Mouse (Mus musculus) hindbrain, embryonic 14.5 days (tissue): ENCODE results near the gene Snd1. TPM values are rescaled to one million over a fixed set of nuclear protein-coding genes. Genes with fewer than 3 reads are reported as not detected.

Experiments used
- ATAC-seq: fragments of 200-750 bp; cut with Nextera tagmentation; 2 replicates; pipeline ENCODE4 v1.8.0; 2017; ENCODE audit warnings: moderate number of reproducible peaks, mild to moderate bottlenecking, moderate TSS enrichment, moderate library complexity; ENCODE audit not compliant: low FRiP score
- DNase-seq: peaks from one replicate; pipeline ENCODE4 v3.0.0-alpha.2; 2015; ENCODE audit warnings: low spot score
- H3K27ac ChIP-seq: fragments of 300-500 bp; sonication (generic); 2 replicates; pipeline ENCODE4 v1.5.1; 2014; ENCODE audit warnings: mild to moderate bottlenecking, moderate library complexity
- H3K27me3 ChIP-seq: fragments of 300-500 bp; sonication (generic); 2 replicates; pipeline ENCODE4 v1.6.1; 2014; ENCODE audit warnings: mild to moderate bottlenecking, low read length, mixed read lengths; ENCODE audit not compliant: control insufficient read depth, insufficient read depth
- H3K36me3 ChIP-seq: fragments of 300-500 bp; sonication (generic); replicated peaks from 2 replicates; pipeline ENCODE4 v1.6.1; 2014; ENCODE audit not compliant: control insufficient read depth, insufficient read depth
- H3K4me1 ChIP-seq: fragments of 300-500 bp; sonication (generic); replicated peaks from 2 replicates; pipeline ENCODE4 v1.6.1; 2014; ENCODE audit warnings: antibody characterized with exemption, low read length, mixed read lengths; ENCODE audit not compliant: control insufficient read depth, insufficient read depth
- H3K4me2 ChIP-seq: fragments of 300-500 bp; sonication (generic); replicated peaks from 2 replicates; pipeline ENCODE4 v1.6.1; 2014; ENCODE audit warnings: mild to moderate bottlenecking, moderate library complexity
- H3K4me3 ChIP-seq: fragments of 300-500 bp; sonication (generic); replicated peaks from 2 replicates; pipeline ENCODE4 v1.5.1; 2014; ENCODE audit warnings: mild to moderate bottlenecking, low read length
- H3K9ac ChIP-seq: fragments of 300-500 bp; sonication (generic); 2 replicates; pipeline ENCODE4 v1.6.1; 2014
- H3K9me3 ChIP-seq: fragments of 300-500 bp; sonication (generic); 2 replicates; pipeline ENCODE4 v1.6.1; 2016; ENCODE audit warnings: low read length; ENCODE audit not compliant: control insufficient read depth
- WGBS: fragments of 180-500 bp; shearing (Covaris S2); extraction: QIAGEN DNeasy Blood & Tissue Kit; methylation state at CpG from one replicate; pipeline ENCODE4 v1.1.7; 2014; 5-methylcytosine and 5-hydroxymethylcytosine counted together
- polyA plus RNA-seq: library from polyadenylated mRNA; unstranded; fragments of >200 nt; fragmentation: Nextera tagmentation; extraction: Ambion mirVana; gene quantifications from 2 replicates; pipeline ENCODE4 v1.2.1, GENCODE M21; 2014

The Snd1 gene
- polyA plus RNA-seq, 1 experiment from 2014 or later = 79.1 TPM

DNA sequence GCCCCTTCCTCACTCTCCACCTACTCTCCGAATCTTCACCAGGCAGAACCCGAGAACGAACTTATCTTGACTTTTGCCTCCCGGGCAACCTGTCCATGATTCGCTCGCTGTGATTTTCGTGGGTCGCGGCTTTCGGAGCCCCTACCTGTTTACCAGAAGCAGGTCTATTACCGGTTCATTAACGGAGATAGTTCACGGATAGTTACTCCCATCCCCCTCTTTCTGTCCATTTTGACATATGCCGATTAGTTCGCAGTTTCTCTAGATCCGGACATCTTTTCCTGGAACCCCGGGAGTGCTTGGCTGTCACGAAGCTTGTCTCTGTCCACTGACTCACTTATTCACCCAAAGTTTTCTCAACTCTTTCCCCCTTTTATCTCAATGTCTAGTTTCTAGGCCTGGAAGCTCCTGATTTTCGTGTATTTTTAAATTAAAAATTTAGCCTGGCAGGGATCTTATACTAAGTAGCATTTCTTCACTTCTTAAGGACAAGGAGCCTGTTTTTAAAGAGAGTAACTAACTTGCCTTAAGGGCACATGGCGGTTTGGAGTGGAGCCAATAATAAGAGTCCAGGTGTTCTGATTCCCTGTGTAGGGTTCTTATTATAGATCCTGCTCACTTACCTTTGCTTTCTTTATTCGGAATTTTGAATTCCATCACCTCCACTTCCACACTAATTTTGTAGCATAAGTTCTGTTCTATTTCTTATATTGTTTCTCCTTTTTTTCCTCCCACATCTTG lies 6.0 kb downstream of the Snd1 start:
- no peak for DNase-seq
- H3K27me3 ChIP-seq = no peaks in the 10 kb centered on the region
- ATAC-seq = no peak
- 10% methylated on average over 21 of the region's 21 CpGs for WGBS
- H3K27ac ChIP-seq = peak overlapping the region; percentile 67
- peak overlapping the region; percentile 92 for H3K4me2 ChIP-seq
- H3K36me3 ChIP-seq = no peaks in the 10 kb centered on the region
- peak overlapping the region; percentile 79 for H3K9ac ChIP-seq
- peaks cover 12% of the 10 kb centered on the region for H3K4me1 ChIP-seq
- H3K9me3 ChIP-seq = no peaks in the 10 kb centered on the region
- peak overlapping the region; percentile 78 for H3K4me3 ChIP-seq

DNA sequence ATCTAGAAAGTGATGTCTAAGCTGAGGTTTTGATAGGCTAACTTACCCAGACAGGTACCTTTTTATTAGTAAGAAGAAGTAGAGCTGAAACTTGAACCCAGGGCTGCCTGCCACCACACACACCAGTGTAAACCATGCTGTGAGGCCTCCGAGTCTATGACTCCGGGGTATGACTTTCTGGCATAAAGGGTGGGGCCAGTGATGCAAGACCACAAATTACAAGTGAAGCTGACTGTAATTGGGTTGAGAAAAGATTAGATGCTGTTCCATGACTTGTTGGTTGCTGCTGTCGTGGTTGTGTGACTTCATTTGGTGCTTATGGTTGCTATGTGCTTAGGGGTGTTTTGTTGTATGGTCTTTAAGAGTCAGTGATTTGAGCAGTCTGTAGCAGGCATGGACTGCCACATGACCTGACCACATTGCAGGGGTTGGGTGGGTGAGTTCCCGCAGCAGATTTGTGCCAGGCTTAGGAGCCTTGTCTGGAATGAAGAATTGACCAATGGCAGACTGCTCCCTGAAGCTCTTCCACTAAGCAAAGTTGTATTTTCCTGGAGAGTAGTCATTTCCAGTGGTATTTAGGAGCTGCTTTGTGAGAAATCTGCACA lies 7.9 kb downstream of the Snd1 start:
- Histone ChIP-seq H3K27ac (no peak overlapping the region), H3K4me1 (peaks cover 12% of the 10 kb centered on the region), H3K4me2 (no peak overlapping the region), H3K4me3 (no peak overlapping the region), H3K27me3 (no peaks in the 10 kb centered on the region), H3K36me3 (no peaks in the 10 kb centered on the region), H3K9me3 (no peaks in the 10 kb centered on the region), H3K9ac (peak overlapping the region; percentile 20; the same call in 1 of the 2 replicates)
- DNase-seq (no peak), ATAC-seq (no peak)
- 87% methylated on average over 4 of the region's 4 CpGs for WGBS

DNA sequence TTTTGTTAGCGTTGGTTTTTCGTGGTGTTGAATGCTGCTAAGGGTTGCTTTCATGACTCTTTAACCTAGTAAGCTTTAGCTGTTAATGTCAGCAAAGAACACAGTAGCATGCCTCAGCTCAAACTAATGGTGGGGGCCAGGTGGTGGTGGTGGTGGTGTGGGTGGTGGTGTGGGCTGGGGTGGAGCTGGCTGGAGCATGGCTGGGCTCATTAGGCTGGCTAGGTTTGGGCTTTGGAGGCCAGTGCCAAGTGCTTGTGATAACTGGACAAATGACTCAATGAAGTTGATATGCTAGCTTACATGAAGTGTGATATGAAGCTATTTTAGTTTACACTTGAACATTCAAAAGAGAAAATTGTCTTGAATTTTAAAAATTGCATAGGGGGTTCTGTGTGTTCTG lies 11.1 kb downstream of the Snd1 start:
- ATAC-seq (no peak), DNase-seq (no peak)
- WGBS = 87% methylated on average over 2 of the region's 2 CpGs

DNA sequence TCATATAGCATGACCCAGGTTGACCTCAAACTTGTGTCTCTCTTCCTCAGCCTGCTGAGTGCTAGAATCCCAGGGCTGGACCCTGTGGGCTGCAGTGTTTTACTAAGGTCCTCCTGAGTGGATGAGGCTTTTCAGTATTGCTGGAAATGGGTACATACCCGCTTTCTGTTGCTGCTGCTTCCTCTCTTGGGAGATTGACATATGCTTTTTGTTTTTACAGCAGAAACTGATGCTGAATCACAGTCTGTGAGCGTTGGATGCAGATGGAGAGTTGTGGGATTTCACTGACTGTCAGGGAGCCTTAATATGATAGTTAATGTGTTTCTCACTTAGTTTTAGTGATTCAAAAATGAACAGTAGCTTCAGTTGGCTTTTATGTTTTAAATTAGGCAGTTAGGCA lies 11.5 kb downstream of the Snd1 start:
- Histone ChIP-seq H3K27me3 (no peaks in the 10 kb centered on the region), H3K4me2 (no peak overlapping the region), H3K4me3 (no peak overlapping the region), H3K27ac (no peak overlapping the region), H3K9ac (no peak overlapping the region), H3K4me1 (peaks cover 12% of the 10 kb centered on the region), H3K9me3 (no peaks in the 10 kb centered on the region), H3K36me3 (no peaks in the 10 kb centered on the region; the same call in 1 of the 2 replicates)
- no peak for DNase-seq
- WGBS = 90% methylated on average over 2 of the region's 2 CpGs
- no peak for ATAC-seq

More for the DNA sequence above, 11.1 kb downstream of the Snd1 start:
- Histone ChIP-seq H3K36me3 (no peaks in the 10 kb centered on the region; the same call in 1 of the 2 replicates), H3K4me2 (no peak overlapping the region), H3K27ac (no peak overlapping the region), H3K9me3 (no peaks in the 10 kb centered on the region), H3K4me3 (no peak overlapping the region), H3K4me1 (peaks cover 12% of the 10 kb centered on the region), H3K27me3 (no peaks in the 10 kb centered on the region), H3K9ac (no peak overlapping the region)

DNA sequence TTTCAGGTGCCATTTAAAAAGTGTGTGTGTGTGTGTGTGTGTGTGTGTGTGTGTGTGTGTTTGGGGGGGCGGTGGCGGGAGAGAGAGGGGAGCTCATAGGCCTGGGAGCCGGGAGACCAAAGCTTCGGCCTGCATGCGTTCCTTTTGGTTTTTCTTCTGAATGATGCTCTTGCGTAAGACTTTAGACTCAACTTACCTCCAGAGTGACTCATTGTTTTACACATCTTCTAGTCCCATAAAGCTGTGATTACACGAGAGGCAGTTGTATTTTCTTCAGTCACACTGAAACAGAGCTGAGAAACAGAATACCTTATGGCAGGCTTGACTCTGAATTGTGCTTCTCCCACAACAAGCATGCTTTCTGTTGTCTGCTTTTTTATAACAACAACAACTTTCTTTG lies 12.0 kb downstream of the Snd1 start:
- H3K36me3 ChIP-seq = no peaks in the 10 kb centered on the region; the same call in 1 of the 2 replicates
- no peak overlapping the region for H3K4me2 ChIP-seq
- 91% methylated on average over 7 of the region's 7 CpGs for WGBS
- no peak overlapping the region for H3K27ac ChIP-seq
- ATAC-seq (no peak), DNase-seq (no peak)
- H3K9me3 ChIP-seq = no peaks in the 10 kb centered on the region
- no peaks in the 10 kb centered on the region for H3K27me3 ChIP-seq
- H3K4me1 ChIP-seq = peaks cover 8% of the 10 kb centered on the region; the same call in 1 of the 2 replicates
- no peak overlapping the region for H3K4me3 ChIP-seq
- no peak overlapping the region for H3K9ac ChIP-seq

DNA sequence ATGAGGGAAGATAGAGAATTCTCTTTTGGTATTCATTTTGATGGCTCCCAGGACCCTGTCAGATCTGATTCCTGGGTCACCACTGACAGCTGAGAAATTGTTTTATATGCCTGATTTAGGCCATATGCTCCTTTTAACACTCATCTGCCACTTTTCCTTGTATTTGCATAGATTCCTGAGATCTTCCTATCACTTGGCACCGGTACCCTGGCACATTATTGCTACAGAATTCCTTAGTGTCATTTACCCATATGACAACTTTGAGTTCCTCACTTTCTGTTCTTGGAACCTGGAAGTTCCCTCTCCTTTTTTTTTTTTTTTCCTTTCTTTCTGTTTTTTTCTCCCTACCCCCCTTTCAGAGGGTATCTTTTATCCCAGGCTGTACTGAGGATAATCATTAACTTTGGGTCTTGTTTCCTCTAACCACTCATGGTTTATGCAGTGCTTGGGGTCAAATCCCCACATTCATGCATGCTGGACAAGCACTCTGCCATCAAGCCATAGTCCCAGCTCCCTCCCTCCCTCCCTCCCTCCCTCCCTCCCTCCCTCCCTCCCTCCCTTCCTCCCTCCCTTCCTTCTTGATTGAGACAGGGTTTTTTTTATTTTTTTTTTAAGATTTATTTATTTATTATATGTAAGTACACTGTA lies 13.4 kb downstream of the Snd1 start:
- no peak for ATAC-seq
- Histone ChIP-seq H3K9me3 (no peaks in the 10 kb centered on the region), H3K9ac (no peak overlapping the region), H3K36me3 (no peaks in the 10 kb centered on the region; the same call in 1 of the 2 replicates), H3K4me2 (no peak overlapping the region), H3K27me3 (no peaks in the 10 kb centered on the region), H3K27ac (no peak overlapping the region), H3K4me3 (no peak overlapping the region), H3K4me1 (peaks cover 8% of the 10 kb centered on the region; the same call in 1 of the 2 replicates)
- WGBS = 76% methylated on average over 1 of the region's 1 CpGs
- no peak for DNase-seq

DNA sequence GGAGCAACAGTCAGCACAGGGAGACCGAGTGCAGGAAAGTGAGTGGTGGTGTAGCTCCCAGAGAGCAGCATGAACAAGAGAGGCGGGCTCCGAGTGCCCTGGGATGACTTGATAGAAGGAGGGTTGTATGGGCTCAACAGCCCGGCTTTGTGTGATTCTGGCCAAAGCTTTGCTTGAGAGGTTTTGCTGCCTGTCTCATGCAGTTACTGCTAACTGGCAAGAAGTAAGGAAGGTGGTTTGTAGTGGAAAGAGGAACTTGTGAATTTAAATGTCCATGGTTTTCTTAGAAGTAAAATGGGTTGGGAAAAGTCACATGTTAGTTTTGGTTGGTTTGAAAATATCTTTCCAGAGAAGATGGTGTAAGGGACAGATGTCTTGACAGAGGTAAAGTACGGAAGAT lies 15.7 kb downstream of the Snd1 start:
- H3K27me3 ChIP-seq = no peaks in the 10 kb centered on the region
- peaks cover 2% of the 10 kb centered on the region; the same call in 1 of the 2 replicates for H3K36me3 ChIP-seq
- 91% methylated on average over 5 of the region's 5 CpGs for WGBS
- no peak overlapping the region for H3K4me2 ChIP-seq
- DNase-seq = no peak
- ATAC-seq = no peak
- H3K9me3 ChIP-seq = no peaks in the 10 kb centered on the region
- H3K27ac ChIP-seq = no peak overlapping the region
- H3K9ac ChIP-seq = no peak overlapping the region
- no peak overlapping the region for H3K4me3 ChIP-seq
- peaks cover 8% of the 10 kb centered on the region; the same call in 1 of the 2 replicates for H3K4me1 ChIP-seq

DNA sequence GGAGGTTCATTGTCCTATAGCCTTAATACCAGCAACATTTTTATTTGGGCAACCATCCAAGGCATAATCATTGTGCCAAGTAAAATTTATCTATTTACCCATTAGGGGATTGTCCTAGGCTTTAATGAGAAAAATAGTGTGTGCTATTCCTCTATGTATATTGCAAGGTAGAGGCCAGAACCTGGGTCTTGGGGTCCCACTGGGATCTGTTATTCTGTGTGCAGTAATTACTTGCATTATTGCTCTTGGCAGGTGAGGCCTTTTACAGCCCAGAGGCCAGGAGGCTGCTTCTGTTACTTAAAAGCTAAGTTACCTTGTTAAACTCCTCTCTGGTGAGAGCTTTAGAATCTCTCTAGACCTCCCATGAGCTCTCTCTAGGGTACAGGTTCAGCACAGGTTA lies 16.3 kb downstream of the Snd1 start:
- Histone ChIP-seq H3K36me3 (peaks cover 2% of the 10 kb centered on the region; the same call in 1 of the 2 replicates), H3K27me3 (no peaks in the 10 kb centered on the region), H3K9ac (no peak overlapping the region), H3K4me2 (no peak overlapping the region), H3K27ac (no peak overlapping the region), H3K4me3 (no peak overlapping the region), H3K4me1 (peaks cover 8% of the 10 kb centered on the region; the same call in 1 of the 2 replicates), H3K9me3 (no peaks in the 10 kb centered on the region)
- ATAC-seq (no peak), DNase-seq (no peak)

DNA sequence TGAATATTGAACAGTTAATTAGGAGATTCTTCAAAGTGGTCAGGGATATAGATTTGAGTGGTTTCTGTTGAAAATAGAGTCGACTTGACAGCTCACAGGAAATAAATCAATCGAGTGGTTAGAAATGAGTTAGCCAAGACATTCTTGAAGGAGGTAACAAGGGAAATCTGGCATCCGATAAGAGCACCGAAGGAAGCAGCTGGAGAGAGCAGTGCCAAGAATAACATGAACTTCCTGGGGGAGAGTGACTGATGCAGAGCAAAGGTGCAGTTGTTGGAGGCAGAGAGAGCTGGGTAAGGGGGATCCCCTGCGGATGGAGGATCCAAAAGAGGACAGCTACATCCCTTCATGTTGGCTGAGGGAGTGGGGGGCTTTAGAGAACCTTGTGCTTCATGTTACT lies 22.9 kb downstream of the Snd1 start:
- Histone ChIP-seq H3K9me3 (no peaks in the 10 kb centered on the region), H3K36me3 (0 out of 2 replicates have a peak, but pooled peaks cover 5% of the 10 kb centered on the region), H3K27ac (no peak overlapping the region), H3K4me3 (no peak overlapping the region), H3K27me3 (no peaks in the 10 kb centered on the region), H3K4me1 (no peaks in the 10 kb centered on the region), H3K9ac (no peak overlapping the region), H3K4me2 (no peak overlapping the region)
- 77% methylated on average over 5 of the region's 5 CpGs for WGBS
- ATAC-seq (no peak), DNase-seq (no peak)
